Mouse (Mus musculus): Measurements from ENCODE around the gene Ap3m1. TPM values are rescaled to one million over a fixed set of nuclear protein-coding genes. Genes with fewer than 3 reads are reported as not detected.

The Ap3m1 gene
- polyA plus RNA-seq, 1 experiment from 2014 or later, result 79.0 TPM

- no peak for ATAC-seq
- Histone ChIP-seq H3K4me1 (replicated peaks) (0 out of 2 replicates have a peak, but pooled peaks cover 2% of the 10 kb centered on the region), H3K9me3 (no peaks in the 10 kb centered on the region), H3K27ac (no peak overlapping the region), H3K27me3 (replicated peaks) (no peaks in the 10 kb centered on the region), H3K9ac (no peak overlapping the region), H3K4me3 (replicated peaks) (no peak overlapping the region), H3K36me3 (peaks cover 14% of the 10 kb centered on the region; the same call in 1 of the 2 replicates), H3K4me2 (replicated peaks) (no peak overlapping the region)
- WGBS, result 94% methylated on average over 3 of the region's 3 CpGs
These were observed 17.5 kb downstream of the Ap3m1 start for GRCm38 (mm10) chr14:21034791-21035190.

DNA sequence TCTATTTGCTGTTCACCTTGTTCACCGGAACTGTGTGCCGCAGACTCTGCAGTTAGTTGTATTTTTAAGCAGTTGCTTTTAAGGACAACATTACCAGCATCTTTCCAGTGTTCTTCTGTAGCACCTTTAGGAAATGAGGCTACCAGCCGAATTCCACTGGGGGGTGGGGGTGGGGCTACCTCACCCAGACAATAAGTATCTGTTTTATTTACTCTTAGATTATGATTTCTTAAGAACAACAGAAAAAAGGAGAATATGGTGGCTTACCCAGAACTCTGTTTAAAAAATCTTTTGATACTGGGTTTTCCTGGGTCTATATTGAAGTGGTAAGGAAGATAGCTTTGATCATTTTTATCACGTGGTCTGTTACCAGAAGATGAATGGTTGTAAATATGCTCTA lies 18.0 kb downstream of the Ap3m1 start:
- Histone ChIP-seq H3K36me3 (peaks cover 17% of the 10 kb centered on the region; the same call in 1 of the 2 replicates), H3K4me1 (replicated peaks) (no peaks in the 10 kb centered on the region)
- no peak for ATAC-seq

DNA sequence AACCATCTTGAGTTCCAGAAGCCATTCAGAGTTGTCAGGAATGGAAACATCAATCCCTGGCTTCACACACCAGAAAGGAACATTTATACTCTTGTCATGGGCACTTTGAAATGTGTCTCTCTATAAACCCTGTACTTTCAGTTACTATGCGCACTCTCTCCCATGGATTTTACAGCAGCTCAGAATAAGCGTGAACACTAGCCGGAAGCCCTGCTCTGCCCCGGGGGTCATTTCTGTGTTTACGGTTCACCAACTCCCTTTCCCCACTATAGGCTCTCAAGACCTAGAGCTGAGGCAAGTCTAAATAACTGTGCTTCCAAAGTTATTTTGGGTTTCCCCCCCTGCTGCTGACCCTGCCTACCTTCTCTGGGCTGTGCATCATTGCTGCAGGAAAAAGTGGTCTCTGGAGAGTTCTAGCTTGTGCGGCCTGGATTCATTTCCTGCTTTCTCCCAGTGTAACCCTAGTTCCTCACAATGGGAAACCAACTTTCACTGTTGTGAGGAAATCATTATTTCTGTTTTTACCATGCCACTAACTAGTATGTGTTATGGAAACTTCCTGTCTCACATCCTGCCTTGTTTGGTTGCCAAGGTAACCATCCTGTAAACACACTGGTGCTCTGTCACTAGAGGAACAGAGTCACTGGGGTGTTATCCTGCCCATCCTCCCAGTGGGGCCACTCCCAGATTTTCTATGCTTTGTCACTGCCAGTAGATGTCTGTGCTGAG lies 20.4 kb downstream of the Ap3m1 start:
- no peaks in the 10 kb centered on the region for H3K4me1 ChIP-seq (replicated peaks)
- H3K27ac ChIP-seq, result no peak overlapping the region
- ATAC-seq, result peak; percentile 71
- H3K4me3 ChIP-seq (replicated peaks), result no peak overlapping the region
- H3K4me2 ChIP-seq (replicated peaks), result no peak overlapping the region
- H3K27me3 ChIP-seq (replicated peaks), result no peaks in the 10 kb centered on the region
- no peaks in the 10 kb centered on the region for H3K9me3 ChIP-seq
- H3K9ac ChIP-seq, result no peak overlapping the region
- H3K36me3 ChIP-seq, result peaks cover 23% of the 10 kb centered on the region
- 60% methylated on average over 6 of the region's 6 CpGs for WGBS

More for the DNA sequence above, 18.0 kb downstream of the Ap3m1 start:
- H3K27ac ChIP-seq, result no peak overlapping the region
- no peaks in the 10 kb centered on the region for H3K27me3 ChIP-seq (replicated peaks)
- H3K4me2 ChIP-seq (replicated peaks), result no peak overlapping the region
- no peaks in the 10 kb centered on the region for H3K9me3 ChIP-seq
- 81% methylated on average over 4 of the region's 4 CpGs for WGBS
- no peak overlapping the region for H3K9ac ChIP-seq
- H3K4me3 ChIP-seq (replicated peaks), result no peak overlapping the region

DNA sequence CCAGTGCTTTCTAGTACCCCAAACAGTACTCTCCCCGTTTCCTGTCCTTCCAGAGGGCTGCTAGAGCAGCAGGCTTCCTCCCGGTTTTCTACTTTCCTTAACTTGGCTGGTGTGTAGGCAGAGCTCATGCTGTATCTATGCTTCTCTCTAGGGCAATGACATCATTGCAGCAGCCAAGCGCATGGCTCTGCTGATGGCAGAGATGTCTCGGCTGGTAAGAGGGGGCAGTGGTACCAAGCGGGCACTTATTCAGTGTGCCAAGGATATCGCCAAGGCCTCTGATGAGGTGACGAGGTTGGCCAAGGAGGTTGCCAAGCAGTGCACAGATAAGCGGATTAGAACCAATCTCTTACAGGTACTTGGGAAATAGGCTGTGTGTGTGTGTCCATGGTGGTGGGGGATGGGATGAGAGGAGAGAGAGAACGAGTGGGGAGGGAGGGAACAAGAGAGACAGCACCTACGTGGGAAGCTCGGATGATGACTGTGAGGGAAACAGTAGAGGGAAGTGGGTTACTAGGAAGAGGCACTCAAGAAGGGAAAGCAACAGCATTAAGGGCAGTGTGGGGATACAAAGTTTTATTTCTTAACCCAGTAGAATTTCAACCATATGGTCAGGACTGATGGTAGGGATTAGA lies 23.2 kb downstream of the Ap3m1 start:
- ATAC-seq, result no peak
- no peaks in the 10 kb centered on the region for H3K4me1 ChIP-seq (replicated peaks)
- WGBS, result 84% methylated on average over 11 of the region's 11 CpGs
- H3K9me3 ChIP-seq, result no peaks in the 10 kb centered on the region
- no peak overlapping the region for H3K27ac ChIP-seq
- no peak overlapping the region for H3K4me2 ChIP-seq (replicated peaks)
- H3K36me3 ChIP-seq, result peaks cover 17% of the 10 kb centered on the region
- no peak overlapping the region for H3K9ac ChIP-seq
- no peaks in the 10 kb centered on the region for H3K27me3 ChIP-seq (replicated peaks)
- H3K4me3 ChIP-seq (replicated peaks), result no peak overlapping the region

DNA sequence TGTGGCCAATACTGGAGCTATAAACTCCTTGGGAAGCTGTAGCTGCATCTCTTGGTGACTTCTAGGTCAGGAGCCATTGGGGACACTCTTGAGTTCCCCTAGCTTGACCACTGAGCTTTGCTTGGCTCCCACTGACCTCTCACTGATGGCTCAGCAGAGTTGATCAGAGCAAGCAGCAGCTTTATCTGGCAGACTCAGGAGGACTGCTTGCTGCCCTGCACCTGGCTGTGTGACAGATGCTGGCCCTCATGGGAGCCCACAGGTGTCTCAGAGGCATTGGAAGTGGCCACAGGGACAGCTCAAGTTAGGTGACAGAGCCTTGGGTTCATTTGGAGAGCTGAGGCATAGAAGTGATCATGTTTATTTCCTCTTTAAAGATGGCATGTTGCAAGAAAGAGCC lies 24.8 kb downstream of the Ap3m1 start:
- Histone ChIP-seq H3K9ac (no peak overlapping the region), H3K36me3 (peaks cover 17% of the 10 kb centered on the region)
- no peak for ATAC-seq

DNA sequence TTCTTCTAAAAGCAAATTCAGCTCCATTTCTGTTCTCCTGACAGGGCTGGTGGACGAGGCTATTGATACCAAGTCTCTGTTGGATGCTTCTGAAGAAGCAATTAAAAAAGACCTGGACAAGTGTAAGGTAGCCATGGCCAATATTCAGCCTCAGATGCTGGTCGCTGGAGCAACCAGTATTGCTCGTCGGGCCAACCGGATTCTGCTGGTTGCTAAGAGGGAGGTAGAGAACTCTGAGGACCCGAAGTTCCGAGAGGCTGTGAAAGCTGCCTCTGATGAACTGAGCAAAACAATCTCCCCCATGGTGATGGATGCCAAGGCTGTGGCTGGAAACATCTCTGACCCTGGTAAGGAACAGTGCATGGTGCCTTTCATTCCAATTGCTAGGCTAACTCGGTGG lies 31.9 kb downstream of the Ap3m1 start:
- ATAC-seq, result no peak
- Histone ChIP-seq H3K4me3 (replicated peaks) (no peak overlapping the region), H3K9ac (no peak overlapping the region), H3K9me3 (no peaks in the 10 kb centered on the region), H3K36me3 (peaks cover 24% of the 10 kb centered on the region), H3K4me2 (replicated peaks) (no peak overlapping the region), H3K27ac (no peak overlapping the region), H3K4me1 (replicated peaks) (no peaks in the 10 kb centered on the region), H3K27me3 (replicated peaks) (no peaks in the 10 kb centered on the region)
- 93% methylated on average over 8 of the region's 8 CpGs for WGBS

More for the DNA sequence above, 24.8 kb downstream of the Ap3m1 start:
- H3K4me3 ChIP-seq (replicated peaks), result no peak overlapping the region
- no peaks in the 10 kb centered on the region for H3K9me3 ChIP-seq
- no peaks in the 10 kb centered on the region for H3K4me1 ChIP-seq (replicated peaks)
- no peak overlapping the region for H3K27ac ChIP-seq
- no peak overlapping the region for H3K4me2 ChIP-seq (replicated peaks)
- no peaks in the 10 kb centered on the region for H3K27me3 ChIP-seq (replicated peaks)

DNA sequence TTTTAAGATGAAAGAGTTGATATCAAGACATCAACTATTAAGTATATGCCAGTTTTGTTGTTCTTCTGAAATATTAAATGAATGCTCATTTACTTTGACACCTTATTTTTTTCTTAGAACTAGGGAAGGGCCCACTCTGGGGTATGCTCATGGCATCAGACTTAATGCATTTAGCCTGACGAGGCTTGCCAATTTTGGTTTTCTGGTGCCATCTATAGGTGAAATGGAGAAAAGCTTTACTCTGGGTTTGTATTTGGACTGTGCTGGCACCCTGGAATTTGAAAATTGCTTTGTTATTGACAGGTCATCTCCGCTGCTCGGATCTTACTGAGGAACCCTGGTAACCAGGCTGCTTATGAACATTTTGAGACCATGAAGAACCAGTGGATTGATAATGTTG lies 33.3 kb downstream of the Ap3m1 start:
- H3K27ac ChIP-seq, result no peak overlapping the region
- H3K27me3 ChIP-seq (replicated peaks), result no peaks in the 10 kb centered on the region
- peaks cover 24% of the 10 kb centered on the region for H3K36me3 ChIP-seq
- no peaks in the 10 kb centered on the region for H3K4me1 ChIP-seq (replicated peaks)
- no peaks in the 10 kb centered on the region for H3K9me3 ChIP-seq
- no peak overlapping the region for H3K4me2 ChIP-seq (replicated peaks)
- 48% methylated on average over 3 of the region's 3 CpGs for WGBS
- H3K9ac ChIP-seq, result no peak overlapping the region
- H3K4me3 ChIP-seq (replicated peaks), result no peak overlapping the region
- peak; percentile 41; the same call in 1 of the 2 replicates for ATAC-seq

- H3K36me3 ChIP-seq, result peaks cover 24% of the 10 kb centered on the region
These were observed 34.4 kb downstream of the Ap3m1 start for GRCm38 (mm10) chr14:21017871-21018270.

GRCm38 (mm10) chr14:21013800-21014334 lies 38.4 kb downstream of the Ap3m1 start:
- Histone ChIP-seq H3K36me3 (peaks cover 14% of the 10 kb centered on the region; the same call in 1 of the 2 replicates), H3K9ac (no peak overlapping the region), H3K27me3 (replicated peaks) (no peaks in the 10 kb centered on the region), H3K4me1 (replicated peaks) (no peaks in the 10 kb centered on the region), H3K4me2 (replicated peaks) (no peak overlapping the region), H3K9me3 (no peaks in the 10 kb centered on the region), H3K4me3 (replicated peaks) (no peak overlapping the region), H3K27ac (no peak overlapping the region)
- 86% methylated on average over 5 of the region's 5 CpGs for WGBS
- no peak for ATAC-seq

More at GRCm38 (mm10) chr14:21017871-21018270, 34.4 kb downstream of the Ap3m1 start:
- Histone ChIP-seq H3K9ac (no peak overlapping the region), H3K27me3 (replicated peaks) (no peaks in the 10 kb centered on the region), H3K27ac (no peak overlapping the region), H3K4me2 (replicated peaks) (no peak overlapping the region), H3K4me1 (replicated peaks) (no peaks in the 10 kb centered on the region), H3K4me3 (replicated peaks) (no peak overlapping the region), H3K9me3 (no peaks in the 10 kb centered on the region)
- no peak for ATAC-seq
- WGBS, result 90% methylated on average over 5 of the region's 5 CpGs

DNA sequence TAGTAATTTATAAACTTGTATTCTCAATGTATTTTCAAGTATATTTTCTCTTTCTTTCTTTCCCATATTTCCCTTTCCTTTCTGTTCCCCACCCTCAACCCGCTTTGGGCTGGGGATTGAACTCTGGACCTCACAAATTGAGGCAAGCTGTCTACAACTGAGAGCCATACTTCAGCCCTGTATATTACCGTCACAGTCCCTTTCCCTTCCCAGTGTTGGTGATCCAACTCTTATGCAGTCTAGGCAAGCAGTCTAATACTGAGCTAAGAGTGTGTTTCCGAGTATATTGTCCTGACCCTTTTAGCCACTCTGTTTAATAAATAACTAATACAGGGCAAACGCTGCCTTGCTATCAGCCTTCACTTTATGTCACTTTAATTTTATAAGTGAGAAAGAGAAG lies 52.7 kb downstream of the Ap3m1 start:
- 60% methylated on average over 4 of the region's 4 CpGs for WGBS
- Histone ChIP-seq H3K27me3 (replicated peaks) (no peaks in the 10 kb centered on the region), H3K9ac (no peak overlapping the region), H3K9me3 (no peaks in the 10 kb centered on the region), H3K4me3 (replicated peaks) (no peak overlapping the region), H3K27ac (no peak overlapping the region), H3K4me2 (replicated peaks) (no peak overlapping the region), H3K4me1 (replicated peaks) (no peaks in the 10 kb centered on the region), H3K36me3 (peaks cover 9% of the 10 kb centered on the region; the same call in 1 of the 2 replicates)
- ATAC-seq, result peak; percentile 53; the same call in 1 of the 2 replicates

- no peak overlapping the region for H3K4me3 ChIP-seq (replicated peaks)
- ATAC-seq, result no peak
- 0 out of 2 replicates have a peak, but pooled peaks cover 6% of the 10 kb centered on the region for H3K36me3 ChIP-seq
- H3K27me3 ChIP-seq (replicated peaks), result no peaks in the 10 kb centered on the region
- H3K4me2 ChIP-seq (replicated peaks), result no peak overlapping the region
- no peaks in the 10 kb centered on the region for H3K9me3 ChIP-seq
- no peak overlapping the region for H3K9ac ChIP-seq
- no peaks in the 10 kb centered on the region for H3K4me1 ChIP-seq (replicated peaks)
- no peak overlapping the region for H3K27ac ChIP-seq
- 66% methylated on average over 3 of the region's 3 CpGs for WGBS
These were observed 54.8 kb downstream of the Ap3m1 start for GRCm38 (mm10) chr14:20997548-20997947.

DNA sequence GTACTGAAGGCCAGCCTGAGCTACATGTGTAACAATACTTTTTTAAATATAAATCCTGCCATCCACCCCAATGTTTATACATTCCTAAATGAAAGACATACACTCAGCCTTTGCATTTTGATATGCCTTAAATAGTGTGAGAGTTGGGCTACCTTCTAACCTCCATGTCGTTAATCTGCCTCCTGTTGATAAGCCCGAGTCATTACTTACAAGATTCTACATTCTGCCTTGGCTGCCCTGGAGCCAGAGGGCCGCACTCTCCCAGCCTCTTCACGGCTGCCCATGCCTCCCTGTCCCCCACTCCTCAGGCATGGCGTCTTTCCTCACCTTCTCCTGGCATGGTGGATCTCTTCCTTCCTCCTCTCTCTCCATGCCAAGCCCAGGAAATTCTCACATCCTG lies 55.9 kb downstream of the Ap3m1 start:
- ATAC-seq, result no peak
- 60% methylated on average over 5 of the region's 5 CpGs for WGBS
- H3K4me3 ChIP-seq (replicated peaks), result no peak overlapping the region

More for the DNA sequence above, 55.9 kb downstream of the Ap3m1 start:
- H3K36me3 ChIP-seq, result 0 out of 2 replicates have a peak, but pooled peaks cover 6% of the 10 kb centered on the region
- H3K4me2 ChIP-seq (replicated peaks), result no peak overlapping the region
- H3K4me1 ChIP-seq (replicated peaks), result no peaks in the 10 kb centered on the region
- no peaks in the 10 kb centered on the region for H3K27me3 ChIP-seq (replicated peaks)
- no peak overlapping the region for H3K9ac ChIP-seq
- no peaks in the 10 kb centered on the region for H3K9me3 ChIP-seq
- no peak overlapping the region for H3K27ac ChIP-seq

Measured in intestine, embryonic 15.5 days (tissue).